Mouse (Mus musculus): ENCODE measurements around the gene 4930550C14Rik. TPM values are rescaled to one million over a fixed set of nuclear protein-coding genes. Genes with fewer than 3 reads are reported as not detected.

The 4930550C14Rik gene
- 1 to 10 TPM in 1 of 2 experiments, under 1 TPM in 1; 0.74 to 1.5 TPM for total RNA-seq (2021)
- long read RNA-seq, experiment 1, partial matches to known transcripts, result 0 of 2 reads
- long read RNA-seq, experiment 1, other reads (novel, unspliced or antisense), result 2 of 2 reads
- long read RNA-seq, experiment 2, result 0 reads

DNA sequence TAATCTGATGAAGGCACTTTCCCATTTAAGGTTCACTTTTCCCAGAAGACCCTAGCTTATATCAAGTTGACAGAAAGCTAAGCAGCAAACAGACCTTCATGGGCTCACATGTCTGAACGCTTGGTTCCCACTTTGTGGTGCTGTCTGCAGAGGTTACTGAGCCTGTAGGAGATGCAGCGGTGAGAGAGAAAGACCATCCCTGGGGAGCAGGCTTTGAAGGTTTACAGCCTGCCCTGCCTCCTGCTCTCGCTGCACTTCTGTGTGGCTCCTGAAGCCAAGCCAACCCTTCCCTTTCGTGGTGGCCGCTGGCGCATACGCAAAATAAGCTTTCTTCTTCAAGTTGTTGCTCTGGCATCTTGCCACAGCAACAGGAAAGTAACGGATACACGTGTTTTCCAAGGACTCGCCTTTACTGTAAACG is at the start of gene 4930550C14Rik:
TSS of gene 4930550C14Rik (plus strand) at position 35 of the 421 bp plus-strand sequence.
- DNase-seq (ENCODE audit: low spot score in 2 of 2), result peak; percentile 30 to 52

DNA sequence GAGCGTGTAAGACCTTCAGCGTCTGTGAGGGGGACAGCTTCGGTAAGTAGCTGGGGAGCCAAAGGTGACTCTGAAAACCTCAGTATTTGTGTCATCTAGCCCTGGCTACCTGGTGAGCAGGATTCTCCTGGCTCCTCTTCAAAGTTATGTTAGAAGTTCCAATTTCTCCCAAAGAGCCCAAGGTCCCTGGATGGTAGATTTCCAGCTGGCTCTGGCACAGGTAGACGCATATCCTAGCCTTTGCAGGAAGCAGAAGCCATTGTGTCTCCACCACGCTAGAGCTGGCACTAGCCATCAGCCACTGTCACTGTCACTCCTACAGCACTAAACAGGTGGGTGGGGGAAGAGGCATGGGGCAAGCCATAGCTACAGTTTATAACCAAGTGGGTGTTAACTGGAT is 49.0 kb upstream of the 4930550C14Rik start:
- no peak for DNase-seq (ENCODE audit: low spot score in 2 of 2)

DNA sequence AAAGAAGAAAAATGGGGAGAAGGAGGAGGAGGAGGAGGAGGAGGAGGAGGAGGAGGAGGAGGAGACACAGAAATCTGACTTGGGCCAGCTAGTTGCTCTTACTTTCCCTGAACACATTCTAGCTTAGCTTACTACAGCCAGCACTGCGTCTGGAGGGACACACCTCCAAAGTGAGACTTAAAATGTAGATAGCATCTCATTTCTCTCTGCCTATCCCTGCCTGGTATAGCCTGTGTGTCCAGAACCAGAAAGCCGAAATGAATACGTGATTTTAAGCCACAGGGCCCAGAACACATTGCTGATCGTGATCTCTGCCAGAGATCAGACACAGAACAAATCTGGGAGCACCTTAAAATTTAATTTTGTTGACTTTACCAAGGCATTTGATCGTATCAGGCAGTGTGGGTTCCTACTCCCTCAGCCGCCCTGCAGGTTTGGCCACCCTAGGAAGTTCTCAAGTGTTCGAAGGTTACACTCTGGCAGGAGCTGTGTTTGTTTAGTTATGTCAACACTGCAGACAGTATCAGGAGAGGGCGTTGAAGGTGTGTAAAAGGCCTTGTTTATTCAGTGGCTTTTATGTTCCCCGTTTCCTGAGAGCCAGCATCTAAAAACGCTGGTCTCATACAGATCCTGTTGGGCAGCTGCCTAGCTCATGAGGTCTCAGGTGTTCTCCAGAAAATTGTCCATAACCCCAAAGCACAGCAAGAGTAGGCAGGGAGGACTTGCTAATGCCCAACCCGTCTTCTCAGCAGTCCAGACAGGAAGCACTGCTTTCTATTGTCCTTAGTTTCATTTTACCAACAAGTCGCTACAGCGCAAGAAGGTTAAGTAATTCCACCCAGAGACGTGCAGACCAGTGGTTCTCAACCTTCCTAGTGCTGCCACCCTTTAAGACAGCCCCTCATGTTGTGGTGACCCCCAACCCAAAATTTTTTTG is 45.6 kb upstream of the 4930550C14Rik start:
- DNase-seq (ENCODE audit: low spot score in 2 of 2), result no peak

DNA sequence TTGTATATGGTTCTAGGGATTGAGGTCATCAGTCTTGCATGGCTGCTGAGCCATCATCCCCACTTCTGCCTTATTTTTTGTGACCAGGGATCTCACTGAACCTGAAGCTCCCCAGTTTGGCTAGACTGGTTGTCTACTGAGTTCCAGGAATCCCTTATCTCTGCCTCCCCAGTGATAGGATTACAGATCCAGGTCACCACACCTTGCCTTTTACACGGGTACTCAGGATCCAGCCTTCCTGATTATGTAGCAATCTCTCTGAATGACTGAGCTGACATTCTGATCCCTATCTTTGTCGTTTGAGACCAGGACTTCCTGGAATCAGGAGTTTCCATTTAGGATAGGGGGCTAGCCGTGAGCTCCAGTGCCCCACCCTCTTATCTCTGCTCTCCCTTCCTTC is 30.8 kb upstream of the 4930550C14Rik start:
- no peak for DNase-seq (ENCODE audit: low spot score in 2 of 2)

DNA sequence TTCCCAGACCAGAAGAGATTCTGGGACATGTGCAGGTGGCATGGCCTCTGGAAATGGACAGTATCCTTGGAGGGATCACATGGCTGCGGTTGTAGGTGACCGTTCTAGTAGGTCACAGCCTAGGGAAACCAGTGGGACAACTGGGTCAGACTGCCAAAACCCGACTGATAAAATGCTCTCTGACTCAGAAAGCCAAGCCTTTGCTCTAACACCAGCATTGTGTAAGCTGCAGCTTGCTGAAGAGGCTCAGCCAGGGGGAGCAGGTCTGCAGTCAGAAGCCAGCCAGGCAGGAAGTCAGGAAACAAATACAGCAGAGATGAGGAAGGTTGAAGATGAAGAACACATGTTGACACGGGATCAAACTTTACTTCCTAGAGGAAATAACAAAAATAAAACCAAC is 26.2 kb upstream of the 4930550C14Rik start:
- DNase-seq (ENCODE audit: low spot score in 2 of 2), result peak in 1 of 2 experiments; percentile 5

DNA sequence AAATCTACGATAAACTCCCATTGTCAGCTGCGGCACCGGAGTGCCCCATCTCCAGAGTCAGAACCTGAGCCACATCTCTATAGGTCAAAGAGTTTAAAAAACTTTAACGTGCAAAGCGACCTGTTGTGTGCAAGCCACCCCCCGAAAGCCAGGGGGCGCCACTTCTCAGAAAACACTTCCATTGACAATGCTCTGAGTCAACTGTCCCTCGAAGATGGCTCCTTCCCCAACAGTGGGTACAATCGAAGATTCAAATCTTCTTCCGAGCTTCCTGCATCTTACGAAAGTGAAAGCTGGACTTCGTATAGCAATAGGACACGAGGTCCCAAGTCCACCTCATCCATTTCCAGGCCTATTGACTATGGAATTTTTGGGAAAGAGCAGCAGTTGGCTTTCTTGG is 25.3 kb upstream of the 4930550C14Rik start:
- DNase-seq (ENCODE audit: low spot score in 2 of 2), result peak in 1 of 2 experiments; percentile 41

DNA sequence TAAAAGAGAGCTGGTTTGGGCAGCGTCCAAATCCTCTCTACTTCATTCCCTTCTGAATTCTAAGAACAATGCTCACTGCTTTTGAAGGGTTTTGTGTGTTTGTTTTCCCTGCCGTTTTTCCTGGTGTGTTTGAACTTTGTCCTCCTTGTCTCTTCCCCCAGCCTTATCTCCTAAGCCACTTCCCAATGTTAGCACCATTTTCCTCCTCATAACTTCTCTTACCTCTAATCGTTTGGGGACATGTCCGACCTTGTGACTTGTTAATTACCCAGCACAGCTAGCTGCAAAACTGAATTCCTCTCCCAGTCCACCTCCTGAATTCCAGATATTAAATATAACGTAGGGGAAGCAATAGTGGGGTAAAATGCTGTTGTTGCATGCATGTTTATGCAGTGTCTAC is 24.5 kb upstream of the 4930550C14Rik start:
- DNase-seq (ENCODE audit: low spot score in 2 of 2), result no peak

DNA sequence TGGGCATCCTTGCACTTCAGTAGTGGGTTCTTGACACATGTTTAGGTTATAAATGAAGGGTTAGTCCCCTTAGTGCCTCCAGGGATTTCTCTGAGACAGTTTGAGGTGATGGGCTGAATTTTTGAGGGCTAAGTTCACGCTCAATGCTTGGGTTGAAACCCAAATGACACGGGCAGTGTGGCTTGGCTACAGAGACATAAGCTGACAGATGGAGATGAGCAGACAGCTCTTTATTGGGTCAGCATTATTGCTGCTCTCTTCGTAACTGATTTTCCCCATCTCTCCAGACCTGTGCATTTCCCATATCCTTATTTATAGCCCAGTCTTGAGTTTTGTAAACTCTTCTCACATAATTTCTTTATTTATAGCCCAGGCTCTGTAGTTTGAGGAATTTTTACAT is 24.0 kb upstream of the 4930550C14Rik start:
- DNase-seq (ENCODE audit: low spot score in 2 of 2), result no peak

DNA sequence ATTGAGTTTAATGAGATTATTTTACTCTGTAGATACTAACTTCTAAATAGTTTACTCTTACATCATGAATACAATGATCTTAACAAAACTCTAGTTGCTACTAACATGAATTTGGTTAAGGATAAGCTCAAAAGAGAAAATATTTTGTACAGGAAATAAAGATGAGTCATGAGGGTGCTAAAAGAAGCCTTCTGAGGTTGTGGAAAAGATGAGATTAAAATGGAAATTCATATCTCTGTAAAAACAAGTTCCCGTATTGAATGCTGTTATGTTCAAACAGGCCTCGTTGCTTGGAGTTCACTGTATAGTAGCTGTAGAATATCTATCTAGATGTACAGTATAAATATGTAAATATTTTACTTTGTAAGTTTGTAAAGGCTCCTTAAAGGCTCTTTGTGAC is 21.5 kb upstream of the 4930550C14Rik start:
- no peak for DNase-seq (ENCODE audit: low spot score in 2 of 2)

DNA sequence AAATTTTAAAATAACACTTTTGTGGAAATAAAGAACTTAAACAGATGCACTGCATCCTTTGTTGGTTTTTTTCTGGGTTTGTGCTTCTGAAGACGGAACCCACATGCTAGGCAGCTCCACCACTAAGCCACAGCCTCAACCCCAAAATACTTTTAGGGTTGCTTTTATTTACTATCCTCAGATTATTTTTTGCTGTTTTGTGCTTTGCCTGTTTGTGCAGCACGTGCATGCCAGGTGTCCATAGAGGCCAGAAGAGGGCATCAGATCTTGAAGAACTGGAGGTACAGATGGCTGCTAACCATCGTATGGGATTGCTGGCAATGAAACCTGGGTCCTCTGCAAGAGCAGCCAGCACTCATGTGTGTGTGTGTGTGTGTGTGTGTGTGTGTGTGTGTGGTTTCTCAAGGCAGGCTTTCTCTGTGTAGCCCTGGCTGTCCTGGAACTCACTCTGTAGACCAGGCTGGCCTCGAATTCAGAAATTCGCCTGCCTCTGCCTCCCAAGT is 21.0 kb upstream of the 4930550C14Rik start:
- DNase-seq (ENCODE audit: low spot score in 2 of 2), result no peak

DNA sequence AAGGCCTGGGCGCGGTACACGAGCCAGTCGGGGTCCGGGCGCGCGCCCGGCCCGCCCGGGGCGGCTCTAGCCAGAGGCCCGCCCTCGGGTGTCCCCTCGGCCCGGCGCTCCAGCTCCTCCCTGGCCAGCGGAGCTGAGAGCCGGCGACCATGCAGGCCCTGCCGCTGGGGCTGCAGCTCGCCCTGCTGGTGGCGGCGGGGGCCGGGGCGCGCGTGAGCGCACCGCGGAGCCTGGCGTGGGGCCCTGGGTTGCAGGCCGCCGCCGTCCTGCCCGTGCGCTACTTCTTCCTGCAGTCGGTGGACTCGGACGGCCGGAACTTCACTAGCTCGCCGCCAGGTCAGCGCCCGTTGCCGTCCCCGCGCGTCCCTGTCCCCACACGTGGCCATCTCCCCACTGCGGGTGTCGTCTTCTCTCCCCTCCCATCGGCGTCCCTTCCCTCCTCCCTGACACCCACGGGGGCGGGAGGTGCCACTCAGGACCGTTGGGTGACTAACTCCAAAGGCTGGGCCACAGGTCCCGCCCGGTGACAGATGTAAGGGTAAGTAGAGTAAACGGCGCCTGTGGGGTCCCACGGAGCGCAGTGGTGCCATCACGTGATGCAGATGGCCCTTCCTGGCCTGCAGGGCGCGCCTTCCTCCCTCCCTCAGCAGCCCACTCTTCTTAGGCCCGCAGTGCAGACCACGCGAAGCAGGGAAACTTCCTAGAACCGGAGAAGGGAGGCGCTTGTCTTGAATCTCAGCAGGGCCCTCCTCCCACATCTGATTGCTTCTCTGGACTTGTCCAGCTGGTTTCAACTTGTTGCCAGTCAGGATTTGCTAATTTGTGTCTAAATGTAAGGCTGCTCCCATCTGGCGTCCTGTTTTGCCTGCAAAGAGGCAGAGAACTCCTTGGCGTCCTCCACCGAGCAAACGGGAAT is 17.9 kb upstream of the 4930550C14Rik start, which contains the start of gene Kdelc2:
TSS of gene Kdelc2 (plus strand) at position 75 of the 916 bp plus-strand sequence.
- DNase-seq (ENCODE audit: low spot score in 2 of 2), result peak; percentile 63 to 78

DNA sequence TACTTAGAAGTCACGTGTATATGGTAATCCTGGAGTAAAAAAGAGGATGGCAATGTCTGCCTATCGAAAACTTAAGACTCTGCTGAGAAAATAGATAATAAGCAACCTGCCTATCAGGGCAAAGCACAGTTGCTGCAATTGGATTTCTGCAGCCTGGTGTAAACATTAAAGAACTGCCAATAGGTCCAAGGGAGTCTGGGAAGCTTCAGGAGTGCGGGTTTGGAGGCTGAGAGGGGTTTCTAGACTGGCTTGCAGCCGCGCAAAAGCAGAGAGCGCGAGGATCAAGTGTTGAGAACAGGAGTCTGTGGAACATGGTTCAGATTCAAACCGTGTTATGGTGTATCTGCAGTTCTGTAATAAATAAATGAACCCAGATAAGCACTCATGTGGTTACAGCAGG is 17.3 kb upstream of the 4930550C14Rik start:
- no peak for DNase-seq (ENCODE audit: low spot score in 2 of 2)

DNA sequence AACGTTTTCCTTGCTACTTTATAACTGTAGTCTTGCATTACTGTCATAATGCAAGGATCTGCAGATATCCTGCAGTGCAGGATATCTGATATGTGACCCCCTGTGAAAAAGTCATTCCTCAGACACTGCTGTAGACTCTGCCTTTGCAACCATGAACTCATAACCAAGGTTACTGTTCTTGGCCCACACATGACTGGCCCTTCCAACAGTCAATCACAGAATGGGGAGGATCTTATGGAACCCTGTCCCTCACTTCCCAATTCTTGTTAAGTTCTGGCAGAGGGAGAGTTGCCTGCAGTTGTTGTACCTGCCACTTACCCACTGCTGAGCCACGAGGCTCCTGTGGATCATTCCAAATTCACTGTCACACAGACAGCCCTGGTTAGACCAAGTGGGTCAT is 14.7 kb upstream of the 4930550C14Rik start:
- no peak for DNase-seq (ENCODE audit: low spot score in 2 of 2)

DNA sequence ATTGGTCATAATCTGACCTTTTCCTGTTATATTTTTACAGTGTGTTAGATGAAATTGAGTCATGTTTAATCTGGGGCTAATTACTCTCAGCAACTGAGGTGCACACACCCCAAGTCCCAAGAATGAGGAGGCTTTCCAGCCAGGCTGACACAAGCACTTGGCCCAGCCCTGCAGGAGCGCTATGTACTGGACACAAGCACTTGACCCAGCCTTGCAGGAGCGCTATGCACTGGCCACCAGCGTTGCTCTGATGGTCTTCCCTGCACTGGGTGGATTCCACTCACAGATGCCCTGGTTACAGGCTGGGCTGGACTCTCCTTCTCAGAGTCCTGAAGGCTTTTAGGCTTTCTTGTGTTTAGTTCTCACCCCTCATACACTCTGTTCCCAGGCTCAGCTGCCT is 13.0 kb upstream of the 4930550C14Rik start:
- DNase-seq (ENCODE audit: low spot score in 2 of 2), result no peak

DNA sequence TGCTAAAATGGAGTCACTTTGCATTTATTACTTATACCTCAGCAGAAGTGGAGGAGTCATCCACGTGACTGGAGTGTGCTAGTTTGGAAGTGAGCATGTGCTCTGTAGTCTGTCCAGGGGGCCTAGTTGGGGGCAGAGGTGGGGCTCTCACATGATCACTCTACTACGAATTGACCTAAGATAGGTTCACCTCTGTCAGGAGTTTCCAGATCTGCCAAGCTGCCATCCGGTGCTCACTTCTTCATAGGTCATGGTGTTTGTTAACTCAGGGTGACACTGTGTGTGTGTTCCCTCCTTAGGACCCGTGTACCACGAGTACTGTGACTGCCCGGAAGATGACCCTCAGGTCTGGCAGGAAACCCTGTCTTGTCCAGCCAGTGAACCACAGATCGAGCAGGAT is 12.0 kb upstream of the 4930550C14Rik start:
- DNase-seq (ENCODE audit: low spot score in 2 of 2), result no peak

DNA sequence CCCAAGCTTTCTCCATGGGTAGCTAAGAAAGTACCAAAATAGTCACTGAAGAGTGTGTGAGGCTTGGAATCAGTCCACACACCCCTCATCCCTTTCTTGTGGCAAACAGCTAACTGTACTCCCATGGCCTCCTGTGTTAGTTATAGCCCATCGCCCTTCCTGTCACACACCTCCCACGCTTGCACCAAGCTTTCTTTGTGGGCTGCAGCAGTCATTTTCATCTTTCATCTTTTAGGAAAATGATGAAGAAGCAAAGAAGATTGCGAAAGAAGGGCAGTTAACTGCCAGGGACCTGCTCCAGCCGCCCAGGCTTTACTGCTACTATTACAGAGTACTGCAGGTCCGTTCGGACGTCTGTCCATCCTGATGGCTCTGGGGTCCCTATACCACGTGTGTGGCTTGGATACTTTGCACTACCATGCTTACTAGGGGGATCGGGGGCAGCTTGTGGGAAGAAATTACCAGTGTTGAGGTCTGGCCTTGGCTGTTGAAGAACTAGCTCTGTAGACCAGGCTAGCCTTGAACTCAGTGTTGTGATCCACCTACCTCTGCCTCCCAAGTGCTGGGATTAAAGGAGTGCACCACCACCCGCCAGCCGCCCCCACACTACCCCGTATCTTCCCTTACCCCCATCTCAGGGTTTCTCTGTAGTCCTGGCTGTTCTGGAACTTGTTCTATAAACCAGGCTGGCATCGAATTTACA is 4.3 kb upstream of the 4930550C14Rik start:
- DNase-seq (ENCODE audit: low spot score in 2 of 2), result no peak

DNA sequence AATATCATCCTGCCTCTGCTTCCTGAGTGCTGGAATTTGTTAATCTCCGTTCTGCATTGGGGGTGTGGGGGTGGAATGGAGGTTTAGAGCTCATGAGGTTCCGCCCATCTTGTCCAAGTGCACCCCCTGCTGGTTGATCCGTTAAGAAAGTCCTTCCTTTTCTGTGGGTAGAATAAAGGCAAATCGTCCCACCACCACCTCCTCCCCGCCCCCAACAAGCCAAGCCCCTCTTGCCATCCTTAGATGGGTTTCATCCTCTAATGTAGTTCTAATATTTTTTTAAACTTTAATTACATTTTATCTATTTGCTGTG is 3.8 kb upstream of the 4930550C14Rik start:
- DNase-seq (ENCODE audit: low spot score in 2 of 2), result peak; percentile 58 to 66

DNA sequence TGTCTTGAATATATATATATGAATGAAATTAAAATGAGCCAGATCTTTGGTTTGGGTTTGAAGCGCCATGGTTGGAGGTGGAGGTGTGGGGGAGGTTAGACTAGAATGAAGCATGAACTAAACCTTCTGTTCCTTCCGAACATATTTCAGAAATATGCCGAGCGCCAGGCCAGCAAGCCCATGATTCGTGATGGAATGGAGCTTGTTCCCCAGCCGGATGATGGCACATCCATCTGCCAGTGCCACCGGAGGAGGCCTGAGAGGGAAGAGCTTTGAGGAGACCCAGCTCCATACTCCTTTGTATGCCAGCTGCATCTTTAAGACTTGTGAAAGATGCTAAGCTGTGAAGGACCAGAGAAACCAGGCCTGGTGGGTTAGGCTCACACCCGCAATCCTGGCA is 2.6 kb upstream of the 4930550C14Rik start:
- DNase-seq (ENCODE audit: low spot score in 2 of 2), result no peak

DNA sequence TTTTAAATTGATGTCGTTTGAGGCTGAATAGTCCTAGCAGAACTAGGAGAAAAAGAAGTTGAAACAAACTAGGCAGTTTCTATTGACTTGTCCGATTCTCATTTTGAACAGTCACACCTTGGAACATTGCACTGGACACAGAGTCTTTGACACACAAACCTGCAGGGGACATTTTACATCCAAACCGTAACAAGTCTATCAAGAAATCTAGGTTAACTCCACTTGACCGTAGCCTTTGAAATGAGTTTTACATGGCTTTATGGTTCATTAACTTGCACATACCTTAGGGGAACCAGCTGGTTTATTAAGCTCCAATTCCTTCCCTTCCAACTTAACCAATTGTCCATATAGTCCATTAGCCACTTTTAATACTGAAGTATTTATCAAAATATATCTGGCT is 1.4 kb upstream of the 4930550C14Rik start:
- DNase-seq (ENCODE audit: low spot score in 2 of 2), result no peak

DNA sequence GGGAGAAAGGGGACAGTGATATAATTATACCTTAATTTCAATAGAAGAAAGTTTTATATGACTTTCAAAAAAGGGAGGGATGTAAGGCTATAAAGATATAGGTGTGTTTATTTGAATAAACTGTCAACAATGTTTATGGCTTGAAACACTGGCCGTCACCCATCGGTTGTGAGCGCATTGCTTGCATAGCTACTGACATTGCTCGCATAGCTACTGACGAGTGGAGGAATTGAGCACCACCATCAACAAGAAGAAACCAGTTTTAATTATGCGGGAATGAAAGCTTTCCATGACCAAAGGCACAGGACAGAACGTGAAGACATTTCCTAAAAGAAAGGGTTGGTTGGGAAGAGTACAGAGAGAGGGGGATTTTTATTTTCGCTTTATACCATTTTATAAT is 979 bp upstream of the 4930550C14Rik start:
- no peak for DNase-seq (ENCODE audit: low spot score in 2 of 2)

DNA sequence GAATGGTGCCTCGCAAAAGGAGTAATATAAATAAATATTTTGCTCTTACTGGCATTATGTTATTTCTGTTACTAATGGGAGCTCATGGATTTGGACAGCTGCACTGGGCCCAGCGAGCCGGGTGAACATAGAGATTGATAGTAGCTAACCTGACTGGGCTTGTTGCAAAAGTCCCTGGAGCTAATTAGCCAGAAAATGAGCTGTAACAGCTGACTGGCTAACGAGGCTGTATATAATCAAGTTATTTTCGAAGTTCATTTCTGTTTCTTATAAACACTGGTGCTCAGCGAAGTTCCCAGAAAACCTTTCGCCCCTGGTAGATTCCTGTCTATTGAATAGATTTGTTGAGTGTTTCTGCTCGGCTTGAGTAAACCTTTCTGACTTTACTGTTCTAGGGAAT is 866 bp downstream of the 4930550C14Rik start:
- DNase-seq (ENCODE audit: low spot score in 2 of 2), result no peak

All from adrenal gland, adult 18-20 months (tissue).